Mouse (Mus musculus) MEL (cell line): ENCODE data around the gene Ddit4.

Experiments used
- CTCF ChIP-seq, 3 experiments: IDR thresholded peaks in 2 of 3; conservative IDR thresholded peaks in 1 of 3; 2 replicates each; pipeline ENCODE4 v1.5.1; 2011 to 2012; ENCODE audit warnings: low read length in 3 of 3, low read depth in 2 of 3, mild to moderate bottlenecking in 2 of 3, improper control_type of control experiment in 1 of 3, inconsistent platforms in 1 of 3, mixed read lengths in 1 of 3, moderate library complexity in 1 of 3; ENCODE audit not compliant: control insufficient read depth in 1 of 3, insufficient read depth in 1 of 3, poor library complexity in 1 of 3, severe bottlenecking in 1 of 3
- E2F4 ChIP-seq: IDR thresholded peaks from 2 replicates; pipeline ENCODE4 v1.6.1; 2011; ENCODE audit warnings: low read depth, low read length, improper control_type of control experiment, borderline replicate concordance
- MAFK ChIP-seq: IDR thresholded peaks from 2 replicates; pipeline ENCODE4 v1.6.1; 2011; ENCODE audit warnings: low read depth, mild to moderate bottlenecking, low read length, improper control_type of control experiment, borderline replicate concordance
- SMC3 ChIP-seq: IDR thresholded peaks from 2 replicates; pipeline ENCODE4 v1.6.1; 2011; ENCODE audit warnings: low read depth, low read length, improper control_type of control experiment
- TAL1 ChIP-seq: IDR thresholded peaks from 2 replicates; pipeline ENCODE4 v1.6.1; 2012; ENCODE audit warnings: mild to moderate bottlenecking, inconsistent platforms, low read length, moderate library complexity, mixed read lengths
- ZNF384 ChIP-seq: IDR thresholded peaks from 2 replicates; pipeline ENCODE4 v1.6.1; 2012; ENCODE audit warnings: low read depth, mild to moderate bottlenecking, inconsistent platforms, low read length, improper control_type of control experiment

GRCm38 (mm10) chr10:59959517-59959916, 7.9 kb upstream of the Ddit4 start:
- TF ChIP-seq TAL1 (no peak), E2F4 (no peak), ZNF384 (no peak), MAFK (no peak), CTCF (IDR thresholded peaks at IDR 0.05 in 2 of 3, conservative IDR thresholded peaks at IDR 0.05 in 1 of 3; ENCODE audit: control insufficient read depth in 1 of 3, insufficient read depth in 1 of 3, low read depth in 2 of 3, low read length in 3 of 3, poor library complexity in 1 of 3, severe bottlenecking in 1 of 3) (no peak), SMC3 (no peak)
